Mouse (Mus musculus) embryo, embryonic 10 days (tissue): ENCODE measurements around the gene Nrde2.

Experiments
- DNase-seq: peaks from one replicate; pipeline ENCODE4 v3.0.0-alpha.2; 2015; ENCODE audit warnings: low spot score

Nrde2 gene

DNA sequence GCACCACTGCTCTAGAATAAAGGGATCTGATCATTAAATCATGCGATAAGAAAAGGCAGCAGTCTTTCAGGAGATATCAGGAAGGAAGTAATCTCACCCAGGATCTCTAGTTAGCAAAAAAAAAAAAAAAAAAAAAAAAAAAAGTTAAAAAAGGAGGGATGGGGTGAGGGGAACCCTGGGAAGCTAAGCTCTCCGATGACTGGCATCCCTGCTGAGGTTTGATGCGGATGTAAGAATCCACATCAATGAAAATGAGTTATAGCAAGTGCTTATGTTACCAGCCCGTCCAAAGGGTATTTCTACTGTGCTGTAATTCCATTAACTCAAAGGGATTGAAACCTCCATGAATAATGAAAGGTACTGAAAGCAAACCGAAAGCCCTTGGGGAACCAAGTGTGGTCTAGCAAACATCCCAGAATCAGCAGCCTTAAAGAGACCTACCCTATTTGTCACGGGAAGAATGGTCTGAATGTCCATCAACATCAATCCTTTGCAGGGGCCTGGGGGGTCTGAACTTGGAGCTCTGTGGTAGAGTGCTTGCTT lies 19.5 kb upstream of the Nrde2 start:
- DNase-seq = no peak

DNA sequence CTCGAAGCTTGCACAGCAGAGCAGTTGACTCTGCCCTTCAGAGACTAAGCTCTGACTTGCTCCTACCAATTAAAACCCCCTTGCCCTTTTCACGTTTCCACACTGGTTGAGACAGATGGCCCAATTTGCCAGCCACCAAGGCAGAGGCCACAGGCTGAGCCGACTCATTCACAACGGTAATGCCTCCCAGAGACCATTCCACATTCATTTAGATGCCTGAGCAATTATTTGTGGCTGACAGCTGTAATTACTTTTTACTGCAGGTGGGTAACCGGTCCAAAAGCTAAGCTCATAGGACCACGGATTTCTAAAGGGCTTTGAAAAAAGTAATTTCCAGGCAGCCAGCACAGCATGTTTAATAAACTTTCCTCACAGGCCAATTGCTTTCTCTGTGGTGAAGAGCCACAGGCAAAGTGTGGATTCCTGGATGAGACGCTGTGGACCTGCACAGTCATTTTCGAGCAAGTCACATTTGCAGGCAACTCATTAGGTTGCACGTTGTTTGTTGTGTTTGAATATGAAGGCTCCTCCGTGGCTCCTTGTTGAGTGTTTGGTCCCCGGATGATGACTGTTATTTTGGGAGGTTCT lies 17.1 kb upstream of the Nrde2 start:
- peak; percentile 34 for DNase-seq

DNA sequence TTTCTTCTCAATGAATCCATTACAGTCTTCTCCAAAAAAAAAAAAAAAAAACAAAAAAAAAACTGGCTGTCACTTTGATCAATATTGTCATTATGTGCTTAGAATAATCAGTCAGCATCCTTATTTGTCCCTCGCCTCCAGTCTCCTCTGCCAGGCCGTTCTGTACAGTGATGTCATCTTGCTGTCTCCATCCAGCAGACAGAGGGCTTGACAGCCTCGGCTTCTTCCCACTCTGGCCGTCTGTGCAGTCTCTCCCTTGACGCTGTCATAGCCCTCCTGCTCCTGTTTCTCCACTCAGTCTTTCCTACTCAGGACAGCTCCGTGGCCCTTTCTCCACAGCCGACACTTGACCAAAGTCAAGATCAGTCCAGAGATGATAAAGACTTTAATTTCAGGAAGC lies 13.0 kb upstream of the Nrde2 start:
- no peak for DNase-seq

- DNase-seq = peak; percentile 55
These were observed 8.7 kb upstream of the Nrde2 start for GRCm38 (mm10) chr12:100167931-100168871.

GRCm38 (mm10) chr12:100167502-100167901 lies 8.0 kb upstream of the Nrde2 start:
- no peak for DNase-seq

DNA sequence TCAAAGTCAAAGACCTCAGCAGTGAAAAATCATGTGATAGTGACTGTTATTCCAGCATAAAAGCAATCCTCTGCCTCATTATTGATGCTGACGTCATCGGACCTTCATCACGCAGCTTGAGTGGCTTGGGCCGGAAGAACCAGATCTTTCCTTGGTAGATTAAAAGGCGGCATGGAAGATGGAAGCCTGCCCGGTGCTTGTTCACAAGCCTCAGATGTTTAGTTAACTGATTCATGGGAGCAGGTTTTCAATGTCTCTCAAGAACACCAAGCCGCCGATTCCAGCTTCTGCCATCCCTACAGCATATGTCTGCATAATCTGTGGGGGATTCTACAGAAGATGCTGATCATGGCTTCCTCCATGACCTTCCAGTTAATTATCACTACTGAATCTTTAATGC lies 7.5 kb upstream of the Nrde2 start:
- DNase-seq = no peak

DNA sequence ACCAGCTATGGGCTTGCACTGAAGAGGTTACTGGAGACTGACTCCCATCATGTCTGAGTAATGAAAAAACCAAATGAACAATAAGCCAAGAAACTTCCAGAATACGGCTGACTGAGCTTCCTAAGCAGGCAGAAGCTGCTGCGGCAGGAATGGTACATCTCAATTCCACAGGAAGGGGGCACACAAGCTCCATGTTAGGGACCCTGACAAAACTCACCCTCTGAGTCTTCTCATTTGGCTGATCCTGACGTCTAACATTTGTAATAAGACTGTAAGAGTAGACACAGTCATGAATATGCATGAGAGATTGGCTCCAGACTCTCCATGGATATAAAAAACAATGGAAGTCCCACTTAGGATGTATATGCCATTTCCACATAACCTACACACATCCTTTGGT lies 6.7 kb upstream of the Nrde2 start:
- peak; percentile 73 for DNase-seq

DNA sequence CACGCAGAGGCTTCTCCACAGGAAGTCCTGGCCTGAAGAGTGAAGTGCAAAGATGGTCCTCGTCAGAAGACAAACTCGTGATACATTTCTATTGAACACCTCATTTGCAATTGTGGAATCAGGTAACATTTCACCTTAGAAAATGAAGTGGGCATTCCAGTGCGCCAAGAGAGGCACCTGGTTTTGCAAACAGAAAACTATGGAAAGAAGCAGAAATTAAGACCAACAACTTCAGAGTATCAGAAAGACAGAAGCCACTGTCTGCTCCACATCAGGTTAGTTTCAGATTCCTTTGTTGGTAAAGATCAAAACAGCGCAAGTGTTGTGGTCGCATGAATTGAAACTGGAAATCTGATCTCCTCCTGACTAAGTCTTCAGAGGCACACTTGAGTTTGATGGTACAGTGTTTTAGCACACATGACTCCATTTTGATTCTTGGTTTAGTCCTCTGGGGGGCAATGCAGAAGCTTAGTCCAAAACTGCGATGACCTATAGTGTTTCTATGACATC lies 5.6 kb upstream of the Nrde2 start:
- DNase-seq = no peak

DNA sequence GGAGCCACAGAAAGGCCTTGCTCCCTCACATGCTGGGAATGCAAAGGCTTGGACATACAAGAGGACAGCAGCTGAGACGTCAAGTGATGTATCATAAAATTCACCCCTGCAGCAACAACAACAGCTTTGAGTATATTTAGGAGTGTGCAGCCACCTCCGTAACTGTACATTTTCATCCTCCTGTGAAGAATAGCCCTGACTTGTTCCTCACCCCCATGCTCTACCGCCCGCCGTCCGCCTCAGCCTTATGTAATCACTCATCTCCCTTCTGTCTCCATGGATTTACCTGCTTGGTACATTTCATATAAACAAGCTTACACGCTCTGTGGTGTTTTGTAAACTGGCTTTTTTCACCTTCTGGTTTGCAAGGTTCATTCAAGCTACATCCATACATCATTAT lies 7.0 kb downstream of the Nrde2 start:
- DNase-seq = no peak

- DNase-seq = no peak
These were observed 15.2 kb downstream of the Nrde2 start for GRCm38 (mm10) chr12:100144269-100144668.

DNA sequence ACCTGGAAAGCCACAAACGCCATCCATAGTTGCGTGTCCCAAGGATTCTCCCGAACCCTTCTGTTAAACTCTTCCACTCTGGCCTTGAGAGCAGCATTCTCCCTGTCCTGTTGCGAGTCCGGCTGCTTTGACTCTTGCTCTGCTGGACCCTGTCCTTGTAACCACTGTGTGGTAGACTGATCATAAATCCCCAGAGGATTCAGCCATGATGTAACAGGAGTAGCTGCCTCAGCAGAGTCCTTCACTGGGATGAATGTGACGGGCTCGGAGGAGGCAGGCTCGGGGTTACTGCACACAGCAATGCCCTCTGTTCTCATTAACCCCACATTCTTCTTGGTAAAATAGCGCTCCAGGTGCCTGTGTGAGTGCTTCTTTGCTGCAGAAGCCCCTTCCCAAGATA lies 15.7 kb downstream of the Nrde2 start:
- DNase-seq = no peak

GRCm38 (mm10) chr12:100142848-100143523 lies 16.5 kb downstream of the Nrde2 start:
- no peak for DNase-seq

DNA sequence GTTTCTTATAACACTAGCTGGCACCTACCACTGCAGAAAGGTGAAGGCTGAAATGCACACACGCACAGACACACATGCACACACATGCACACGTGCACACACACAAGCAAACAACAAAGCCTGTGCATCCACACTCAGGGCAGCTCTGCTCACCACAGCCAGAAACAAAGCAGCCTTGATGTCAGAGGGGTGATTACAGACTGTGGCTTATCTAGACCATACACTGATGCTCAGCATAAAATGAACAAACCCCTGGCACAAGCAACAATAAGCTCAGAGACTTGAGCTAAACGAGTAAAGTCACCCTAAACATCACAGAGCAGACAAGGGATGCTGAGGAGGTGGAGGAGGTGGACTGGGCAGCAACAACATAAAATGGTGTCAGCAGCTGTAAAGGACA lies 24.3 kb downstream of the Nrde2 start:
- DNase-seq = no peak

- DNase-seq = no peak
These were observed 25.0 kb downstream of the Nrde2 start for GRCm38 (mm10) chr12:100134395-100134936.

GRCm38 (mm10) chr12:100131655-100132054 lies 27.8 kb downstream of the Nrde2 start:
- DNase-seq = peak; percentile 82

DNA sequence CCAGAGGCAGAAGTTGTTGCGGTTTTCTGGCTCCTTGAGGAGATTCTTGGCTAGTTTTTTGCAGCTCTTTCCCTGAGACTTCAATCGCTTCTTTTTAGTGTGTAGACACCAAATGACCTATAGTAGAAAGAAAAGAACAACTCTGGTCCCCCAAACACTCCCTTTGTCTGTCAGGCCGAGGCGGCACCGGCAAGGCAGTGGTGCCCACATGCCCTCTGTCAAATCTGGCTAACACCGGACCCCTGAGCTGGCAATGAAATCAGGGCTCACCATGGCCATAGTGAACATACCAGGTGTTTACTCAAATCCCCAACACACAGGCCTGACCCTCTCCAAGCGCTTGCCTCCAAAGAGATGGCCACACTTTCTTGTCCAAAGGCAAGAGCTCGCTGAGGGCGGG lies 28.3 kb downstream of the Nrde2 start:
- no peak for DNase-seq

DNA sequence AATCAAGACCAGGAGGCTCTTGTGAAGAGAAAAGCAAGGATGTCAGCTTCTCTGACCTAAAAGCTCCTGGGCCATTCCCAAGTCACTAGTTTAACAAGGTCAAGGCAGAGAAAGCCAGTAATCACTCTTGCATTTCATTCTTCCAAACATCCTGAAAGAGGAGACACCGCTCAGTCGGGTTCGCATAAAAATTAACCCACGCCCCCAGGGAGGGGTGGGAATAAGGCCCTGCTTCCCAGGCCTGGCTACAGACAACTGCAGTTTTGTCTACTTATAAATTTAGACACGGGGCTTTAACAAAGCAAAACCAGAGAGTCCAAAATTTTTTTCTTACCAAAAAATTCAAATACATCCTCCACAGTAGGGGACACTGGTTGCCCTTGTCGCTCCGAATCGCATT lies 30.5 kb downstream of the Nrde2 start:
- no peak for DNase-seq

DNA sequence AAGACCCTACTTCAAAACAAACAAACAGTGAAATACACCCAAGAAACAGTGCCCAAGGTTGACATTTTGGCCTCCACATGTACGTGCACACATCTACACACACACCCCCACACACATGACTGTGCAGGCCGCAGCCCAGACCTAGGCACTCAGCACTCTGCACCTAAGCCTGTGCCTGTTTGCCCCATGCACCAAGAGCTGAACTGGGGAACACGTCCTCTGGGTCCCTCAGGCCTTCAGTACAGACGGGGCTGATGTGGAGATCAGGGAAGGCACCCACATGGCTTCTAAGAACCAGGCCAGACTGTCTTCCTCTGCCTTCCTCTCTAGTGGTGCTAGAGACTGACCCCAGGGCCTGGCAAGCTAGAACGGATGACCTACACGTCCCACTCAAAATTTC lies 30.9 kb downstream of the Nrde2 start:
- DNase-seq = no peak

GRCm38 (mm10) chr12:100127866-100128480 lies 31.5 kb downstream of the Nrde2 start:
- peak; percentile 28 for DNase-seq

- no peak for DNase-seq
These were observed 32.2 kb downstream of the Nrde2 start for GRCm38 (mm10) chr12:100126968-100127865.
